Mouse (Mus musculus): ENCODE data around the gene Son. TPM values are rescaled to one million over a fixed set of nuclear protein-coding genes. Genes with fewer than 3 reads are reported as not detected.

Son gene
- polyA plus RNA-seq, 1 experiment = 331 TPM

GRCm38 (mm10) chr16:91724247-91724646 lies 76.9 kb downstream of the Son start:
- DNase-seq (ENCODE audit: low read depth) = peak; percentile 66
- TF ChIP-seq CTCF (IDR thresholded peaks at IDR 0.05; ENCODE audit: borderline replicate concordance, extremely low read depth, insufficient read depth, insufficient read length) (peak; percentile 62; the same call in 1 of the 2 replicates), POLR2A (IDR thresholded peaks at IDR 0.05; ENCODE audit: borderline replicate concordance, extremely low read depth, insufficient read depth, insufficient read length, poor library complexity, severe bottlenecking) (no peak)

- TF ChIP-seq CTCF (IDR thresholded peaks at IDR 0.05; ENCODE audit: borderline replicate concordance, extremely low read depth, insufficient read depth, insufficient read length) = no peak
- no peak for TF ChIP-seq POLR2A (IDR thresholded peaks at IDR 0.05; ENCODE audit: borderline replicate concordance, extremely low read depth, insufficient read depth, insufficient read length, poor library complexity, severe bottlenecking)
- no peak for DNase-seq (ENCODE audit: low read depth)
These were observed 80.1 kb downstream of the Son start for GRCm38 (mm10) chr16:91727433-91727832.

- DNase-seq (ENCODE audit: low read depth) = peak; percentile 100
- TF ChIP-seq CTCF (IDR thresholded peaks at IDR 0.05; ENCODE audit: borderline replicate concordance, extremely low read depth, insufficient read depth, insufficient read length) (no peak), POLR2A (IDR thresholded peaks at IDR 0.05; ENCODE audit: borderline replicate concordance, extremely low read depth, insufficient read depth, insufficient read length, poor library complexity, severe bottlenecking) (peak; percentile 55; the same call in 1 of the 2 replicates)
These were observed 81.1 kb downstream of the Son start, which contains the start of gene Cryzl1 for GRCm38 (mm10) chr16:91728123-91729065. Cryzl1 (minus strand) TSS chr16:91728975.

Other genes with a start within 250 kb of the Son start
- 6.1 and 7.0 TPM in 2 replicates for gene Il10rb, start 241.3 kb upstream of the Son start, polyA plus RNA-seq (2012; rRNA removed)
- 43.7 and 54.3 TPM in 2 replicates for gene Ifnar1, start 162.3 kb upstream of the Son start, polyA plus RNA-seq (2012; rRNA removed)
- 34.8 and 43.1 TPM in 2 replicates for gene Ifngr2, start 100.4 kb upstream of the Son start, polyA plus RNA-seq (2012; rRNA removed)
- gene Tmem50b, start 49.7 kb upstream of the Son start, polyA plus RNA-seq (2012; rRNA removed) = 52.3 and 55.4 TPM in 2 replicates
- 3.6 and 3.9 TPM in 2 replicates for gene Dnajc28, start 28.5 kb upstream of the Son start, polyA plus RNA-seq (2012; rRNA removed)
- gene Gart, start 554 bp upstream of the Son start, polyA plus RNA-seq (2012; rRNA removed) = 42.7 and 46.1 TPM in 2 replicates
- 36.4 and 45.3 TPM in 2 replicates for gene Donson, start 41.3 kb downstream of the Son start, polyA plus RNA-seq (2012; rRNA removed)
- gene Cryzl1, start 81.5 kb downstream of the Son start, polyA plus RNA-seq (2012; rRNA removed) = 72.1 and 92.2 TPM in 2 replicates
- 62.2 and 82.6 TPM in 2 replicates for gene Itsn1, start 81.8 kb downstream of the Son start, polyA plus RNA-seq (2012; rRNA removed)

Measured in brain, embryonic 14.5 days (tissue).